Mouse (Mus musculus) limb, embryonic 11.5 days (tissue): ENCODE results near the gene Atp6v1c2. TPM values are rescaled to one million over a fixed set of nuclear protein-coding genes. Genes with fewer than 3 reads are reported as not detected.

Source experiments
- ATAC-seq: fragments of 200-750 bp; cut with Nextera tagmentation; 2 replicates; pipeline ENCODE4 v1.8.0; 2017; ENCODE audit warnings: low read depth; ENCODE audit not compliant: insufficient number of reproducible peaks, low FRiP score, low TSS enrichment
- DNase-seq: peaks from one replicate; pipeline ENCODE4 v3.0.0-alpha.2; 2015; ENCODE audit warnings: low spot score
- H3K27ac ChIP-seq: fragments of 300-500 bp; sonication (generic); replicated peaks from 2 replicates; pipeline ENCODE4 v1.5.1; 2014; ENCODE audit warnings: low read depth, mild to moderate bottlenecking, low read length
- H3K27me3 ChIP-seq: fragments of 300-500 bp; sonication (generic); 2 replicates; pipeline ENCODE4 v1.6.1; 2014; ENCODE audit warnings: mild to moderate bottlenecking, low read length, mixed read lengths; ENCODE audit not compliant: control insufficient read depth, insufficient read depth
- H3K36me3 ChIP-seq: fragments of 300-500 bp; sonication (generic); 2 replicates; pipeline ENCODE4 v1.6.1; 2014; ENCODE audit warnings: mild to moderate bottlenecking, low read length, moderate library complexity, mixed read lengths; ENCODE audit not compliant: control insufficient read depth, insufficient read depth
- H3K4me1 ChIP-seq: fragments of 300-500 bp; sonication (generic); 2 replicates; pipeline ENCODE4 v1.6.1; 2014; ENCODE audit warnings: low read length, mixed read lengths; ENCODE audit not compliant: control insufficient read depth, insufficient read depth
- H3K4me2 ChIP-seq: fragments of 300-500 bp; sonication (generic); 2 replicates; pipeline ENCODE4 v1.6.1; 2014; ENCODE audit warnings: low read depth, mild to moderate bottlenecking, moderate library complexity; ENCODE audit not compliant: severe bottlenecking
- H3K4me3 ChIP-seq: fragments of 300-500 bp; sonication (generic); 2 replicates; pipeline ENCODE4 v1.5.1; 2014; ENCODE audit warnings: low read depth, low read length
- H3K9ac ChIP-seq: fragments of 300-500 bp; sonication (generic); 2 replicates; pipeline ENCODE4 v1.6.1; 2014; ENCODE audit warnings: mild to moderate bottlenecking, low read length
- H3K9me3 ChIP-seq: fragments of 300-500 bp; sonication (generic); 2 replicates; pipeline ENCODE4 v1.6.1; 2016; ENCODE audit warnings: low read length; ENCODE audit not compliant: control insufficient read depth
- WGBS: fragments of 180-500 bp; shearing (Covaris S2); extraction: QIAGEN DNeasy Blood & Tissue Kit; methylation state at CpG from one replicate; pipeline ENCODE4 v1.1.7; 2014; 5-methylcytosine and 5-hydroxymethylcytosine counted together
- polyA plus RNA-seq: library from polyadenylated mRNA; unstranded; fragments of >200 nt; fragmentation: Nextera tagmentation; extraction: Ambion mirVana; gene quantifications from 2 replicates; pipeline ENCODE4 v1.2.1, GENCODE M21; 2014

Atp6v1c2 gene
- 0.23 and 0.58 TPM in 2 replicates for polyA plus RNA-seq

DNA sequence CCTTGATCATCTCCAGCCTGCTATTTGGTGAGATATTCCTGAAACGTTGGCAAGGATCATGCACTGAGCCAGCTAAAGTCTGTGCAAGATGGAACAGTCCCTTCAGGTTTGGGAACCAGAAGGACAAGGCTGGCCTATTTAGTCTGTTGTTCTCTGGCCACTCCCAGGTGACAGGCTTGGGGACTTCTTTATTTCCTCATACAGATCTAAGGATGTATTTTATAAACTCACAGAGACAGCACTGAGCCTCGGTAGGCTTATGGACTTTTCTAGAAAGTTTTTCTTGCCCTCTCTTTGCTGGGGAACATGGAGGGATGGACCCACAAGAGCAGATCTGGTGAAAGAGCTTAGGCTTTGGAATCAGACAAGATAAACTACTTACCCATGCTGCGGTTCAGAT is at the start of gene Atp6v1c2:
Gene Atp6v1c2 (minus strand): TSS at position 101 of the 400 bp plus-strand sequence.
- H3K4me2 ChIP-seq = no peak within 1 kb of the TSS
- no peak within 1 kb of the TSS for H3K4me3 ChIP-seq
- H3K36me3 ChIP-seq = no peaks in the 10 kb centered on the region
- H3K27me3 ChIP-seq = peaks cover 17% of the 10 kb centered on the region
- H3K9ac ChIP-seq = no peak within 1 kb of the TSS
- WGBS = 82% methylated on average over 3 of the region's 3 CpGs
- H3K27ac ChIP-seq = no peak within 1 kb of the TSS
- ATAC-seq (no peak), DNase-seq (no peak)
- H3K9me3 ChIP-seq = no peaks in the 10 kb centered on the region
- peaks cover 4% of the 10 kb centered on the region; the same call in 1 of the 2 replicates for H3K4me1 ChIP-seq

DNA sequence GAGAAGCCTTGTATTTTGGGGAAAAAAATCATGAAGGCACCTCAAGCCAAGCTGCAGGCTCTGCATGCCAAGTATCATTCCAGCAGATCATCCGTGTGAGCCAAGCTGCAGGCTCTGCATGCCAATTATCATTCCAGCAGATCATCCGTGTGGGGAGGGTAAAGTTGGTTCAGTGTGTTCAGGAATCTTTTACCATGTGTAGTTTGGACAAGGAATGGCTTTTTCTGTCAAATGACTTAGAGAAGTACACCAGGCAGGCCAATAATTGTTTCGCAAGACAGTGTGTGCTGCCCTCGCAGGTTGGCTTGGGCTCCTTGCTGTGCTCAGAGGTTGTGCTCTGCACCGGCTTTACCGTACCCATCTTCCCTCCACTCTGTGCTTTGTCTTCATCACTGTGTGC is 47.4 kb upstream of the Atp6v1c2 start:
- H3K27ac ChIP-seq = no peak overlapping the region
- no peaks in the 10 kb centered on the region for H3K4me1 ChIP-seq
- H3K4me3 ChIP-seq = no peak overlapping the region
- DNase-seq = no peak
- no peak for ATAC-seq
- peaks cover 23% of the 10 kb centered on the region for H3K36me3 ChIP-seq
- 94% methylated on average over 6 of the region's 6 CpGs for WGBS
- H3K4me2 ChIP-seq = no peak overlapping the region
- no peaks in the 10 kb centered on the region for H3K27me3 ChIP-seq
- H3K9ac ChIP-seq = no peak overlapping the region
- H3K9me3 ChIP-seq = no peaks in the 10 kb centered on the region

DNA sequence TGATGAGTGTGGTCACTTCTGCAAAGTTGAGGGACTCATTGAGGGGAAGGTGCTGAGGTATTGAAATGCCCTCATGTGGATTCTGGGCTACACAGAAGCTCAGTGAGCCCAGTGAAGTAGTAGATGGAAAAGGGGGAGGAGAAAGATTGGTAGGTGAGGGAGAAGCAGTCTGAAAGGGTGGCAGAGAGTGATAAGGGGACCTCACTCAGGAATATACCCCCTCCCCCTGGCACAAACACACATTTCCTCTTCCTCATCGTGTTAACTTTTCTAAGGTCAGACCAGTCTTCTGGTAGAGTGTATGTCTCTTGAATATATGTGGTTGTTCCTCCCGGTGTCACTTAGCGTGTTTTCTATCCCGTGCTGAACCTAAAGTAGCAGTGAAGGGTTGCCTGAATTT is 46.1 kb upstream of the Atp6v1c2 start:
- DNase-seq (no peak), ATAC-seq (no peak)
- no peak overlapping the region for H3K4me2 ChIP-seq
- no peak overlapping the region for H3K9ac ChIP-seq
- H3K27ac ChIP-seq = no peak overlapping the region
- H3K27me3 ChIP-seq = no peaks in the 10 kb centered on the region
- H3K36me3 ChIP-seq = peaks cover 23% of the 10 kb centered on the region
- WGBS = 91% methylated on average over 4 of the region's 4 CpGs
- no peak overlapping the region for H3K4me3 ChIP-seq
- H3K9me3 ChIP-seq = no peaks in the 10 kb centered on the region
- no peaks in the 10 kb centered on the region for H3K4me1 ChIP-seq

DNA sequence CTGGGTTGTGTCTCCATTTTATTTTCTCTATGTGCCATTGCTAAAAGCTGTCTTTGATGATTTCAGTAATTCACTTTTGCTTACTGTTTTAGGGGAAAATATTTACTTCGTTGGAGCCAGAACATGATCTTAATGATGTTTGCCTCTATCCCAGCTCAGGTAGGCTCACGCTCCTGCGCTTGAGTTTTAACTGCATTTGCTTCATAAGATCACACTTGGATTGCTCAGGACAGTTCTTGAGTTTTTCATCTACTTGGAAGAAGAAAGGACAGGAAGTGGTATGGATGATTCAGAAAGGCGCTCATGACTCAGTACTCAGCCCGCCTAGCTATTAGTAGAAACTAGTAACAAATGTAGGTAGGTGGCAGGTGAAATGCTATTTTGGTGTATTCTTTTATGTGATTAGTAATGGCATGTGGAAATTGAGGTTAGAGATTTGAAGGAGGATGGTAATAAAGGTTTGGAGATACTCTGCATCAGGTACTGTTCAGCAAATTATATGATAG is 44.4 kb upstream of the Atp6v1c2 start:
- Histone ChIP-seq H3K4me1 (no peaks in the 10 kb centered on the region), H3K36me3 (peaks cover 27% of the 10 kb centered on the region), H3K27ac (no peak overlapping the region), H3K4me2 (no peak overlapping the region), H3K4me3 (no peak overlapping the region), H3K27me3 (no peaks in the 10 kb centered on the region), H3K9ac (no peak overlapping the region), H3K9me3 (no peaks in the 10 kb centered on the region)
- ATAC-seq (no peak), DNase-seq (no peak)
- 94% methylated on average over 5 of the region's 5 CpGs for WGBS

DNA sequence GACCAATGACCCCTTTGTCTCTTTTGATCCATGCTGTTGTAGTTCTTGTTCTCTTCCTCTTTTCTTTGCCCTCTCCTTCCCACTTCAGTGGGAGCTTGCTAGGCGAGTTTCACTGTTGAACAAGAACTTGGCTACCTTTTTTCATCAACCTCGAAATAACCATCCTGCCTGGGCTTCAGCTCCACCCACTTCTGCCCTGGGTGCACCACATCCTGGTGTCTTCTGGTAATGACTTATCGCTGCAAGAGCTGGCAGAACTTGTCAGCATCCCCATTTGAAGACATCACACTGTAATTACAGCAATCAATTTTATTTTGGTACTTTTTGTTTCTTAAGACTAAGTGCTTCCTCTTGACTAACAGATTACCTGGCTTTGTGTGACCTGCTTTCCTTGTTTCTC is 43.5 kb upstream of the Atp6v1c2 start:
- 79% methylated on average over 3 of the region's 3 CpGs for WGBS

DNA sequence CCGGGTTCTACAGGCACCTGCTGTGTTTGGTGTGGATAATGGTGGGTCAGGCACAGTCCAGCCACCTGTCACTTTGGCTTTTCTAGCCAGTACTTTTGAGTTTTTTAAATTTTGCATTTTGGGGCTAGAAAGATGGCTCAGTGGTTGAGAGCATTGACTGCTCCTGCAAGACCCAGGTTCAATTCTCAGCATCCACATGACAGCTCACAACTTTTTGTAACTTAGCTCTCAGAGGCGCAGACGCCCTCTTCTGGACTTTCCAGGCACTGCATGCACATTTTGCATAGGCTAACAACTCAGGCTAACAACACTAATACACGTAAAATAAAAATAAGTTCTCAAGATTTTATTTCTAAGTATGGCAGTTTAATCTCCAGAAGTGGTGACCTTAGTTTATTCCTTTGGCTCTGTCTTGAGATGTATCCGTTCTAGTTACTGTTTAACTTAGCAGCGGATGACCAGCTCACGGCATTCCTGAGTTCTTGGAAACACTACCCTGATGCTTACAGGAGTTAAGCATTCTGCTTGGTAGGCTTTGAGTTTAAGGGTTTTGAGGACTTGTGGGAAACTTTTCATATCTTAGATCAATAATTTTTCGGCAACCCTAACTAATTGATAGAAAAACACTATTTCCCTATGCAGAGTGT is 42.6 kb upstream of the Atp6v1c2 start:
- Histone ChIP-seq H3K9me3 (no peaks in the 10 kb centered on the region), H3K27ac (no peak overlapping the region), H3K27me3 (no peaks in the 10 kb centered on the region), H3K4me3 (no peak overlapping the region), H3K4me1 (no peaks in the 10 kb centered on the region), H3K9ac (no peak overlapping the region), H3K4me2 (no peak overlapping the region), H3K36me3 (peaks cover 26% of the 10 kb centered on the region)
- no peak for ATAC-seq
- WGBS = 89% methylated on average over 8 of the region's 8 CpGs
- DNase-seq = peak; percentile 31

More for the DNA sequence above, 43.5 kb upstream of the Atp6v1c2 start:
- Histone ChIP-seq H3K36me3 (peaks cover 27% of the 10 kb centered on the region), H3K4me1 (no peaks in the 10 kb centered on the region), H3K9ac (no peak overlapping the region), H3K4me3 (no peak overlapping the region), H3K9me3 (no peaks in the 10 kb centered on the region), H3K4me2 (no peak overlapping the region), H3K27me3 (no peaks in the 10 kb centered on the region), H3K27ac (no peak overlapping the region)
- ATAC-seq = no peak
- no peak for DNase-seq

DNA sequence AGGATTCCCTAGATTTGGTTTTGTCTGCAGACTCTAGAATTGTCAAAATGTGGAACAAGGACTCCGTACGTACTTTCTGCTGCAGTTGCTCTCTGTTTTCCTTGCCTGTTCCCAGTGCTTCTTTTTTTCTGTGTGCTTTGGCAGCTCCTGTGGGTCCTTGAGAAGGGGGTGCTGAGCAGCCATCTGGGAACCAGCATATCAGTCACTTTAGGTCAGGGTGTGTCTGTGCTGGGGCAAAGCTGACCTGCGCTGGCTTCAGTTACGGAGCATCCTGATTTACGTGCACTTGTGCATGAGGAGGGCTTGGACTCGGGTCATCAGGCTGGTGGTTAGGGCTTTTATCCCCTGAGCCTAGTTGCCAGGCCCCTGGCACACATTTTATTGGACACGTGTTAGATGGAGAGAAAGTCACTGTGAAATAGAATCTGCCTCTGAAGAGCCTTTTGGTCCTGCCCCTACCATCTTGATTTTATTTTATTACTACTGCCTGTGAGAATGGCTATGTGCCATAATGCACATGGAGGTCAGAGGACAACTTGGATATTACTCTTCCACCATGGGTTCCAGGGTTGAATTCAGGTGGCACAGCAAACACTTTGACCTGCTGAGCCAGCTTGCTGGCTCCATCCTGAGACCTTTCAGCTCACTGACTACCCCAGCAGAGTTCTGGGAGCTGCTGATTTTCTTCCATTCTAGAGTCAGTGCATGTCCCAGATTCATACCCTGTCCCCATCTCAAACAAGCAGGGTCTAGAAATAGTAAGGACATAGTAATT is 40.6 kb upstream of the Atp6v1c2 start:
- Histone ChIP-seq H3K9ac (no peak overlapping the region), H3K4me2 (no peak overlapping the region), H3K36me3 (peaks cover 24% of the 10 kb centered on the region), H3K4me3 (no peak overlapping the region), H3K27me3 (no peaks in the 10 kb centered on the region), H3K9me3 (no peaks in the 10 kb centered on the region), H3K4me1 (no peaks in the 10 kb centered on the region), H3K27ac (no peak overlapping the region)
- WGBS = 93% methylated on average over 7 of the region's 7 CpGs
- DNase-seq (no peak), ATAC-seq (no peak)

DNA sequence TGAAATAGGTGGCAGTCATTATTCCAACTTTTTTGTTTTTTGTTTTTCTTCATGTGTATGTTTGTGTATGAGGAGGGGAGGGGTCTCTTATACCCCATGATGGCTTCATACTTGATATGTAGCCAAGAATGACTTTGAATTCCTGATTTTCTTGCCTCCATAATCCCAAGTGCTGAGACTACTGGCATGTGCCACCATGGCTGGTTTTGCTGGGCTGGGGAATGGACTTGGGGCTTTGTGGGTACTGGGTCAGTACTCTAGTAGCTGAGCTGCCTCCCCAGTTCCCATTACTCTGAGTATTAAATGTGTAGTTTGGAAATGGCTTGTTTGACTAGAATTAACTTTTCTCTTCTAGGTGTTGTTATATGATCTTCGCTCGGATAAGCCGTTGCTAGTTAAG is 40.0 kb upstream of the Atp6v1c2 start:
- no peaks in the 10 kb centered on the region for H3K4me1 ChIP-seq
- H3K27me3 ChIP-seq = no peaks in the 10 kb centered on the region
- no peak overlapping the region for H3K9ac ChIP-seq
- H3K27ac ChIP-seq = no peak overlapping the region
- DNase-seq = no peak
- WGBS = 100% methylated on average over 3 of the region's 3 CpGs
- peaks cover 24% of the 10 kb centered on the region for H3K36me3 ChIP-seq
- H3K4me2 ChIP-seq = no peak overlapping the region
- H3K9me3 ChIP-seq = no peaks in the 10 kb centered on the region
- H3K4me3 ChIP-seq = no peak overlapping the region
- ATAC-seq = no peak
